Mouse (Mus musculus): Measurements from ENCODE around the gene Dlg4. TPM values are rescaled to one million over a fixed set of nuclear protein-coding genes. Genes with fewer than 3 reads are reported as not detected.

Gene Dlg4
- total and polyA plus RNA-seq, 3 experiments, result 6.5 to 24.7 TPM; not detected in 1

DNA sequence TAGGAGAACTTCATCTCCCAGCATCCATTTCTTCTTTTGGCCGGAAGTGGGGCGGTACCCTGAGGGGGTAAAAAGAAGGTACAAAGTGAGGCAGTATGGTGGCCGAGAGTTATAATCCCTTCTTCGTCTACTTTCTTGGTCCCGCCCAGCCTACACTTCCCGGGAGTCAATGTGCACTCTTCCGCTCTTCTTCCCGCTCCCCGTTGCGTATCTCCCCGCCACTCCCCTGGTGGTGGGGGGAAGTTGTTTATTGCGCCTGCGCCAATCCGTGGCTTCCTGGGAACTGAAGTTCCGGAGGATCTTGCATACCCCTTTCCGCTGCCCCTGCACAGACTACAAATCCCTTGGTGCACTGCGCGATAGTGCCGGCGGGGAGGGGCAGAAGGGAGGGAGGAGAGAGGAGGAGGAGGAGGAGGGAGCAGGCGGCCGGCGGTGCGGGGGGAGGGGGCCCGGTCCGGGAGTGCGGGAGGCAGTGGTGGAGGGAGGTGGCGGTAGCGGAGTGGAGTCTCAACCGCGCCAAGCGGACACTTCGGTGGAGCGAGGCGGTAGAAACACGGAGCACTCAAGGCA, 21.3 kb upstream of the Dlg4 start, which contains the start of gene Phf23:
Phf23 (plus strand) TSS at position 387 of the 570 bp plus-strand sequence.
- peak within 1 kb of the TSS; percentile 99 for H3K9ac ChIP-seq (ENCODE audit: control insufficient read depth, low read depth, low read length, poor library complexity, severe bottlenecking)
- peak within 1 kb of the TSS; percentile 66 to 98 for H3K4me3 ChIP-seq (ENCODE audit: control insufficient read depth in 1 of 2, insufficient read depth in 1 of 2, low read depth in 2 of 2, low read length in 2 of 2)
- no peaks in the 10 kb centered on the region for H3K9me3 ChIP-seq (replicated peaks; ENCODE audit: insufficient read depth, low read length)
- peak; percentile 100 for DNase-seq (ENCODE audit: low read depth, low spot score)
- H3K79me2 ChIP-seq (ENCODE audit: control insufficient read depth, insufficient read depth, low read length, poor library complexity), result peaks cover 32% of the 10 kb centered on the region
- H3K36me3 ChIP-seq (ENCODE audit: control insufficient read depth in 1 of 2, insufficient read depth in 2 of 2, low read length in 2 of 2), result peaks cover 8 to 44% of the 10 kb centered on the region in 2 experiments
- H3K4me1 ChIP-seq (ENCODE audit: control insufficient read depth in 1 of 2, insufficient read depth in 2 of 2, low read length in 2 of 2), result peaks cover 8 to 40% of the 10 kb centered on the region in 2 experiments
- H3K27ac ChIP-seq (ENCODE audit: control insufficient read depth, low read depth, low read length), result peak within 1 kb of the TSS; percentile 87
- no peaks in the 10 kb centered on the region for H3K27me3 ChIP-seq (ENCODE audit: control insufficient read depth in 1 of 2, insufficient read depth in 2 of 2, low read length in 2 of 2)
- peak; percentile 96 for TF ChIP-seq HCFC1 (IDR thresholded peaks at IDR 0.05; ENCODE audit: low read depth, low read length)
- no peak for TF ChIP-seq CHD1 (IDR thresholded peaks at IDR 0.05; ENCODE audit: low read depth, low read length)
- peak; percentile 25; the same call in 1 of the 2 replicates for TF ChIP-seq ETS1 (IDR thresholded peaks at IDR 0.05; ENCODE audit: low read depth, low read length)
- no peak for TF ChIP-seq JUND (IDR thresholded peaks at IDR 0.05; ENCODE audit: low read depth, low read length)
- peak; percentile 97; the same call in 1 of the 2 replicates for TF ChIP-seq E2F4 (IDR thresholded peaks at IDR 0.05; ENCODE audit: borderline replicate concordance, low read depth, low read length)
- TF ChIP-seq EP300 (IDR thresholded peaks at IDR 0.05; ENCODE audit: low read depth in 1 of 2, low read length in 2 of 2), result no peak
- peak; percentile 50; the same call in 1 of the 2 replicates for TF ChIP-seq TBP (IDR thresholded peaks at IDR 0.05; ENCODE audit: low read depth, low read length)
- TF ChIP-seq GABPA (IDR thresholded peaks at IDR 0.05; ENCODE audit: low read depth, low read length), result no peak
- peak; percentile 64 for TF ChIP-seq TCF12 (IDR thresholded peaks at IDR 0.05; ENCODE audit: low read depth, low read length)
- TF ChIP-seq MYB (IDR thresholded peaks at IDR 0.05; ENCODE audit: low read depth, low read length), result no peak
- TF ChIP-seq NRF1 (IDR thresholded peaks at IDR 0.05; ENCODE audit: insufficient read depth, low read depth, low read length, poor library complexity, severe bottlenecking), result peak; percentile 86
- TF ChIP-seq MYC (IDR thresholded peaks at IDR 0.05; ENCODE audit: low read depth, low read length), result peak; percentile 81
- TF ChIP-seq POLR2AphosphoS2 (IDR thresholded peaks at IDR 0.05; ENCODE audit: low read length), result peak; percentile 81
- no peak for TF ChIP-seq ZNF384 (IDR thresholded peaks at IDR 0.05; ENCODE audit: low read depth, low read length)
- TF ChIP-seq MXI1 (IDR thresholded peaks at IDR 0.05; ENCODE audit: low read depth, low read length), result peak; percentile 35; the same call in 1 of the 2 replicates
- TF ChIP-seq BHLHE40 (IDR thresholded peaks at IDR 0.05; ENCODE audit: borderline replicate concordance, low read depth, low read length), result no peak
- TF ChIP-seq USF1 (IDR thresholded peaks at IDR 0.05; ENCODE audit: low read depth, low read length), result peak; percentile 63; the same call in 1 of the 2 replicates
- no peak for TF ChIP-seq USF2 (IDR thresholded peaks at IDR 0.05; ENCODE audit: borderline replicate concordance in 1 of 2, insufficient read depth in 1 of 2, low read depth in 1 of 2, low read length in 2 of 2)
- TF ChIP-seq GATA1 (IDR thresholded peaks at IDR 0.05; ENCODE audit: low read depth, low read length), result peak; percentile 59
- 0 out of 2 replicates have a peak, but pooled peaks have one; percentile 21 for TF ChIP-seq MEF2A (IDR thresholded peaks at IDR 0.05; ENCODE audit: extremely low read depth, insufficient replicate concordance, low read depth, low read length, poor library complexity, severe bottlenecking)
- TF ChIP-seq ELF1 (IDR thresholded peaks at IDR 0.05; ENCODE audit: low read depth, low read length), result peak; percentile 98
- no peak for TF ChIP-seq CHD2 (IDR thresholded peaks at IDR 0.05; ENCODE audit: low read length)
- TF ChIP-seq RCOR1 (IDR thresholded peaks at IDR 0.05; ENCODE audit: low read depth, low read length), result no peak
- TF ChIP-seq POLR2A (IDR thresholded peaks at IDR 0.05; ENCODE audit: control insufficient read depth in 1 of 2, insufficient read depth in 1 of 2, low read depth in 1 of 2, low read length in 2 of 2, poor library complexity in 1 of 2), result peak; percentile 78 to 79; a peak in 3 of 4 replicates
- TF ChIP-seq RAD21 (IDR thresholded peaks at IDR 0.05; ENCODE audit: low read depth, low read length), result no peak
- 0 out of 2 replicates have a peak, but pooled peaks have one; percentile 45 for TF ChIP-seq ZMIZ1 (IDR thresholded peaks at IDR 0.05; ENCODE audit: low read depth, low read length)
- no peak for TF ChIP-seq SMC3 (IDR thresholded peaks at IDR 0.05; ENCODE audit: low read depth, low read length)
- no peak for TF ChIP-seq MAFK (IDR thresholded peaks at IDR 0.05; ENCODE audit: borderline replicate concordance, low read depth, low read length)
- TF ChIP-seq POLR2AphosphoS5 (IDR thresholded peaks at IDR 0.05; ENCODE audit: borderline replicate concordance, low read depth, low read length), result peak; percentile 80; the same call in 1 of the 2 replicates
- 0 out of 2 replicates have a peak, but pooled peaks have one; percentile 16 for TF ChIP-seq MAX (IDR thresholded peaks at IDR 0.05; ENCODE audit: low read length)
- peak; percentile 95 for TF ChIP-seq SIN3A (IDR thresholded peaks at IDR 0.05; ENCODE audit: low read length)
- TF ChIP-seq UBTF (IDR thresholded peaks at IDR 0.05; ENCODE audit: borderline replicate concordance, insufficient read depth, low read depth, low read length), result 0 out of 2 replicates have a peak, but pooled peaks have one; percentile 79
- TF ChIP-seq ZC3H11A (IDR thresholded peaks at IDR 0.05; ENCODE audit: low read depth, low read length), result no peak
- TF ChIP-seq MAZ (IDR thresholded peaks at IDR 0.05; ENCODE audit: low read depth, low read length), result peak; percentile 100
- no peak for TF ChIP-seq TAL1 (IDR thresholded peaks at IDR 0.05; ENCODE audit: low read length)
- no peak for TF ChIP-seq ZKSCAN1 (IDR thresholded peaks at IDR 0.05; ENCODE audit: low read depth, low read length)

Data from MEL (cell line).